Mouse (Mus musculus) skeletal muscle tissue, adult 2 months (tissue): ENCODE data around the gene Sae1.
A peak's percentile ranks its signal among the peaks of the same experiment; 100 is the strongest.

Source experiments
- DNase-seq: peaks from one replicate; pipeline ENCODE4 v3.0.0-alpha.2; 2012; ENCODE audit warnings: low read depth, low spot score

Gene Sae1

GRCm38 (mm10) chr7:16284001-16284400, 103.6 kb downstream of the Sae1 start:
- no peak for DNase-seq

GRCm38 (mm10) chr7:16282334-16282733, 105.3 kb downstream of the Sae1 start:
- DNase-seq, result no peak

- no peak for DNase-seq
These were observed 106.9 kb downstream of the Sae1 start for GRCm38 (mm10) chr7:16280721-16281120.

GRCm38 (mm10) chr7:16274922-16275890, 112.4 kb downstream of the Sae1 start:
- DNase-seq, result no peak

GRCm38 (mm10) chr7:16273766-16274140, 113.9 kb downstream of the Sae1 start:
- no peak for DNase-seq

GRCm38 (mm10) chr7:16273081-16273765, 114.4 kb downstream of the Sae1 start, which contains the start of gene Inafm1:
Gene Inafm1 (minus strand): TSS chr7:16273617.
- DNase-seq, result peak; percentile 89

GRCm38 (mm10) chr7:16272681-16273080, 114.9 kb downstream of the Sae1 start:
- no peak for DNase-seq

GRCm38 (mm10) chr7:16271139-16271538, 116.5 kb downstream of the Sae1 start:
- no peak for DNase-seq
